Comparison of ENCODE assay signal across 15 mouse cellular contexts in the genomic region with DNA sequence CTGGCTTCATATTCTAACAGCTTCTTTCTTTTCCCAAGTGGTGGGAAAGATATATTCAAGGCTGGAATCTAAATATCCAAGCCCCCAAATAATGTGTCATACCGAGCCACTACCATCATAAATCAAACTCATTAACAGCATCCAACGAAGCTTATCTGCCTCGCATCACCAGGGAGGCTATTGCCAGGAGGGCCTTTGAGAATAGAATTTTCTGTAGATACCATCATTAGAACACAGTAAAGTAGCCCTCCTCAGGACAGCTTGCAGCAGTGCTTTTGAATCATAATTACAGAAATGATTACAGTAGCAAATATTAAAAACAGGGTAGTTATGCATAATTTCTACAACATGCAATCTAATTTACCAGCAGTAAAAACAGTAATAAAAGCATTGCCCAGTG.
"Had no signal": no experiment of that assay in that cellular context is flagged by ENCODE, and none has a peak within 500 bp of the region (broad histone marks: within the 10 kb centered on the region; RNA-seq: fewer than 3 reads in every experiment).

No protein-coding gene starts in this region.

- DNase-seq: kidney, adult 8-10 months; kidney, postnatal 36 days; lung, adult 2 months; lung, postnatal 4 days; retina, postnatal 1 day; right cerebral cortex, postnatal 14 days; thymus, postnatal 36 days had no signal

- H3K4me1 ChIP-seq: limb, embryonic 10.5 days; liver, embryonic 15.5 days; midbrain, embryonic 10.5 days had no signal

- H3K9me3 ChIP-seq: limb, embryonic 10.5 days; liver, embryonic 15.5 days; midbrain, embryonic 10.5 days had no signal

- H3K4me3 ChIP-seq: left cerebral cortex, adult 2 months; limb, embryonic 10.5 days; liver, embryonic 15.5 days; midbrain, embryonic 10.5 days; myocyte had no signal

- H3K9ac ChIP-seq: liver, embryonic 15.5 days had no signal

- H3K36me3 ChIP-seq: limb, embryonic 10.5 days; liver, embryonic 15.5 days; midbrain, embryonic 10.5 days had no signal

- H3K4me2 ChIP-seq: liver, embryonic 11.5 days; liver, embryonic 15.5 days had no signal

- H3K27ac ChIP-seq: left cerebral cortex, adult 2 months; limb, embryonic 10.5 days; liver, embryonic 15.5 days; midbrain, embryonic 10.5 days had no signal

- H3K27me3 ChIP-seq: liver, embryonic 15.5 days had no signal

- ATAC-seq: intestine, postnatal 0 days; lung, postnatal 0 days had no signal
